Mouse (Mus musculus): ENCODE data around the gene Ucp3.

DNA sequence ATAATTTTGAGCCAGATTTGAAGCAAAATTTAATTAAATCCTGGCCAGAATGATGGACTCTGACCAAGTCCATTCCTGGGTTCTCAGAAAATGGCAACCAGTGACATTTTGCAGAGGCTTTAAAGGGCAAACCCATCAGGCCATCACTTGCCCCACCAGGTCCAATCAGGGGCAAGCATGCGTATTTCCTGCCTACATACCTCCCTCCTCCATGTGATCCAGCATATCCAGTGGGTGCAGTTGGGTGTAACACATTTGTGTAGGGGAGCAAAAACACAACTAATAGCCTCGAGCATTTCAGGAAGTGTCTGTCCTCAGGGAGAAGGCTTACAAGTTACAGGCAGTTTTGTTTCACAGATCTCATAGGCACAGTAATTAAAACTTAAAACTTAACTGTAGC lies 14.5 kb downstream of the Ucp3 start:
- TF ChIP-seq CTCF (IDR thresholded peaks at IDR 0.05; ENCODE audit: control insufficient read depth, insufficient read depth, insufficient replicate concordance, low read depth, low read length) (no peak), POLR2A (IDR thresholded peaks at IDR 0.05; ENCODE audit: control insufficient read depth, low read depth, low read length) (no peak)
